8 mouse cellular contexts compared by ENCODE assay signal in genomic region chr2:167079535-167080257, GRCm38 (mm10). TPM values are rescaled to one million over a fixed set of nuclear protein-coding genes. Genes with fewer than 3 reads are reported as not detected.
DNase-seq lines count a peak whose midpoint lies in the region; ATAC-seq and TF ChIP-seq lines count a peak whose summit lies in the region.

No protein-coding gene starts in this region.

- H3K4me2 ChIP-seq in hindbrain, postnatal 0 days (ENCODE audit: low read depth, low read length) = no peak overlapping the region
- no peak overlapping the region for H3K4me2 ChIP-seq in midbrain, embryonic 15.5 days

- peak overlapping the region; percentile 51; the same call in 1 of the 2 replicates for H3K27ac ChIP-seq in hindbrain, postnatal 0 days
- 0 out of 2 replicates have a peak overlapping the region, but pooled peaks have one; percentile 60 for H3K27ac ChIP-seq in midbrain, embryonic 15.5 days

- H3K4me3 ChIP-seq in hindbrain, postnatal 0 days (ENCODE audit: low read length) = no peak overlapping the region
- H3K4me3 ChIP-seq in midbrain, embryonic 15.5 days = no peak overlapping the region

- H3K4me1 ChIP-seq in hindbrain, postnatal 0 days (ENCODE audit: insufficient read depth, low read length) = peaks cover 4% of the 10 kb centered on the region; the same call in 1 of the 2 replicates
- H3K4me1 ChIP-seq in midbrain, embryonic 15.5 days = peaks cover 19% of the 10 kb centered on the region

- DNase-seq in adrenal gland, postnatal 14 days = peak; percentile 65
- DNase-seq in adrenal gland, adult 2 months = no peak
- peak; percentile 60 for DNase-seq in hindbrain, postnatal 0 days (ENCODE audit: low spot score)
- no peak for DNase-seq in kidney, adult 9 months

- peak; percentile 91 for ATAC-seq in cerebellum, adult (ENCODE audit: insufficient number of reproducible peaks, low FRiP score, low TSS enrichment)
- peak; percentile 84 for ATAC-seq in frontal cortex, adult (ENCODE audit: low TSS enrichment)
- peak; percentile 34; the same call in 1 of the 2 replicates for ATAC-seq in hindbrain, postnatal 0 days
- no peak for ATAC-seq in midbrain, embryonic 15.5 days (replicated peaks)
- ATAC-seq in monocyte, adult 5-6 weeks (replicated peaks; ENCODE audit: insufficient number of reproducible peaks, low FRiP score, low TSS enrichment, poor library complexity, severe bottlenecking) = no peak

- TF ChIP-seq CTCF in hindbrain, postnatal 0 days (IDR thresholded peaks at IDR 0.05; ENCODE audit: low read depth) = no peak

- H3K9ac ChIP-seq in hindbrain, postnatal 0 days (replicated peaks; ENCODE audit: low read length) = no peak overlapping the region
- no peak overlapping the region for H3K9ac ChIP-seq in midbrain, embryonic 15.5 days

- 29% methylated on average over 18 of the region's 18 CpGs for WGBS in hindbrain, postnatal 0 days
- 32% methylated on average over 18 of the region's 18 CpGs for WGBS in midbrain, embryonic 15.5 days

- no peaks in the 10 kb centered on the region for H3K36me3 ChIP-seq in hindbrain, postnatal 0 days (ENCODE audit: insufficient read depth, low read length)
- no peaks in the 10 kb centered on the region for H3K36me3 ChIP-seq in midbrain, embryonic 15.5 days (replicated peaks)

- no peaks in the 10 kb centered on the region for H3K27me3 ChIP-seq in hindbrain, postnatal 0 days (ENCODE audit: insufficient read depth, low read length)
- H3K27me3 ChIP-seq in midbrain, embryonic 15.5 days (replicated peaks) = no peaks in the 10 kb centered on the region

- no peaks in the 10 kb centered on the region for H3K9me3 ChIP-seq in hindbrain, postnatal 0 days (ENCODE audit: low read length)
- H3K9me3 ChIP-seq in midbrain, embryonic 15.5 days = no peaks in the 10 kb centered on the region

RNA-seq across cellular contexts. Expression of gene Znfx1, which starts 16.9 kb away (rescaled TPM):
- 37.7 and 43.5 TPM in 2 replicates for total RNA-seq in adrenal gland, postnatal 14 days (2021)
- 10 to 100 TPM; 50.2 to 53.6 TPM for total RNA-seq in adrenal gland, adult 2 months (2021)
- 29.5 and 31.9 TPM in 2 replicates for polyA plus RNA-seq in adrenal gland, adult 2 months (2012; rRNA removed)
- 31.6 and 34.9 TPM in 2 replicates for total RNA-seq in hindbrain, postnatal 0 days (2014; rRNA removed)
- polyA plus RNA-seq in hindbrain, postnatal 0 days (2015; fragmentation: Nextera tagmentation; extraction: Ambion mirVana) = 4.9 and 5.8 TPM in 2 replicates
- polyA plus RNA-seq in midbrain, embryonic 15.5 days (2015; fragmentation: Nextera tagmentation; extraction: Ambion mirVana) = 9.5 and 10.1 TPM in 2 replicates
- 25.0 to 58.3 TPM (median 29.7 TPM) in 3 replicates for total RNA-seq in monocyte, adult 5-6 weeks (2017)

Comparison
In these comparisons a context has a peak if more than half of its experiments do, and no peak if none do; other contexts are left out.
1. DNase-seq: peak in adrenal gland, postnatal 14 days (single experiment) and hindbrain, postnatal 0 days (single experiment); none in adrenal gland, adult 2 months (single experiment) and kidney, adult 9 months (single experiment).
2. ATAC-seq: peak in cerebellum, adult (single experiment), frontal cortex, adult (single experiment) and hindbrain, postnatal 0 days (single experiment); none in midbrain, embryonic 15.5 days (single experiment) and monocyte, adult 5-6 weeks (single experiment).